Comparison of ENCODE assay signal across 22 mouse cellular contexts in the genomic region with DNA sequence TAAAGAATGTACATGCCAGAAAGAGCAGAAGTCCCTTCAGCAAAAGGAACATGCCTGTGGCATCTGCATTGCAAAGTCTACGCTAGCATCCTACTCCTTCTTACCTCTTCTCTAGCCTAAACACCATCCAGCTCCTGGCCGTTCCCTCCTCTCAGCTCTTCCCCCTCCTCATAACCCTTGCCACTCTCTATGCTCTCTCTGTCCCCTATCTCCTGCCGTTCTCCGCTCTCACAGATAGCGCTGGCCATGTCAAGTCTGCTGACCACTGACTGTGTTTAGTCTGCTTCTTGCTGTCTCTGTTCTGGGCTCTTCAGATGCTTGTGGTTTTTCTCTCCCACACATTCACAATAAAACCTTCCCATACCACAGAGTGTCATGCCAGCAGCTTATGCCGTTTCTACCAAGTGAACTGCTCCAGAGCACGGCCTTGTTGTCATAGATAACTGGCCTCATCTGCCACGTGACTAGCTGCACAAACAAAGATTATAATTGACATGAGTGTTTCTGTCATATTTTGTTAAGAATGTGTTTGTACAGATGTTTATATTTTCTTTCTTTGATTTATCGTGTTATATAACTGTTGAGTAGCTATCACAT.
A peak's percentile ranks its signal among the peaks of the same experiment; 100 is the strongest.
DNase-seq lines count a peak whose midpoint lies in the region; ATAC-seq and TF ChIP-seq lines count a peak whose summit lies in the region.
"Had no signal": no experiment of that assay in that cellular context is flagged by ENCODE, and none has a peak within 500 bp of the region (broad histone marks: within the 10 kb centered on the region; RNA-seq: fewer than 3 reads in every experiment).

No protein-coding gene starts in this region.

- H3K9me3 ChIP-seq in liver, embryonic 15.5 days (replicated peaks) = no peaks in the 10 kb centered on the region
- H3K9me3 ChIP-seq: embryonic facial prominence, embryonic 12.5 days; forebrain, embryonic 10.5 days; limb, embryonic 10.5 days had no signal

- peak overlapping the region; percentile 25 for H3K27ac ChIP-seq in liver, embryonic 15.5 days (replicated peaks)
- H3K27ac ChIP-seq in cerebellum, adult 2 months (ENCODE audit: insufficient read depth, low read length) = no peak overlapping the region
- H3K27ac ChIP-seq: embryonic facial prominence, embryonic 12.5 days; forebrain, embryonic 10.5 days; left cerebral cortex, adult 2 months; limb, embryonic 10.5 days; macrophage; stomach, postnatal 0 days had no signal

- H3K4me3 ChIP-seq in liver, embryonic 15.5 days (replicated peaks) = no peak overlapping the region
- H3K4me3 ChIP-seq in cerebellum, adult 2 months (replicated peaks; ENCODE audit: insufficient read depth, low read depth, low read length) = no peak overlapping the region
- H3K4me3 ChIP-seq: embryonic facial prominence, embryonic 12.5 days; forebrain, embryonic 10.5 days; heart, adult 2 months; left cerebral cortex, adult 2 months; limb, embryonic 10.5 days had no signal

- no peak for TF ChIP-seq POLR2A in cerebellum, adult 2 months (IDR thresholded peaks at IDR 0.05; ENCODE audit: borderline replicate concordance, insufficient read depth, low read length)

- TF ChIP-seq CTCF in cerebellum, adult 2 months (IDR thresholded peaks at IDR 0.05; ENCODE audit: borderline replicate concordance, insufficient read depth, low read depth, low read length) = no peak

- H3K36me3 ChIP-seq in liver, embryonic 15.5 days (replicated peaks) = no peaks in the 10 kb centered on the region
- H3K36me3 ChIP-seq: embryonic facial prominence, embryonic 12.5 days; forebrain, embryonic 10.5 days; limb, embryonic 10.5 days had no signal

- no peak overlapping the region for H3K9ac ChIP-seq in liver, embryonic 15.5 days
- H3K9ac ChIP-seq: embryonic facial prominence, embryonic 12.5 days; lung, embryonic 14.5 days had no signal

- no peaks in the 10 kb centered on the region for H3K27me3 ChIP-seq in liver, embryonic 15.5 days
- H3K27me3 ChIP-seq in cerebellum, adult 2 months (ENCODE audit: control insufficient read depth, insufficient read depth, low read length) = no peaks in the 10 kb centered on the region
- H3K27me3 ChIP-seq: CH12.LX; embryonic facial prominence, embryonic 12.5 days had no signal

- peak; percentile 69 for ATAC-seq in liver, embryonic 15.5 days (ENCODE audit: insufficient read depth)
- ATAC-seq: midbrain, embryonic 16.5 days had no signal

- peaks cover 26% of the 10 kb centered on the region for H3K4me1 ChIP-seq in liver, embryonic 15.5 days (replicated peaks)
- H3K4me1 ChIP-seq in cerebellum, adult 2 months (ENCODE audit: control insufficient read depth, insufficient read depth, low read length) = no peaks in the 10 kb centered on the region
- H3K4me1 ChIP-seq: limb, embryonic 10.5 days had no signal

- H3K4me2 ChIP-seq in liver, embryonic 15.5 days = peak overlapping the region; percentile 37
- H3K4me2 ChIP-seq: embryonic facial prominence, embryonic 12.5 days; lung, embryonic 14.5 days had no signal

- DNase-seq in ovary, postnatal 36 days (ENCODE audit: low spot score) = peak; percentile 17
- DNase-seq in ovary, postnatal 14 days (ENCODE audit: low spot score) = no peak
- peak; percentile 56 for DNase-seq in c-Kit-positive CD71-positive TER-119-positive erythroid progenitor cells, embryonic 14.5 days (ENCODE audit: low spot score)
- DNase-seq in cerebellum, adult 2 months = no peak
- no peak for DNase-seq in adrenal gland, postnatal 4 days (ENCODE audit: low spot score in 2 of 2)
- no peak for DNase-seq in kidney, postnatal 25 days
- DNase-seq: adrenal gland, postnatal 25 days; cerebellum, postnatal 36 days; heart, adult 2 months; heart, postnatal 36 days; kidney, adult 2 months; kidney, postnatal 14 days; lung, embryonic 14.5 days had no signal

- WGBS in liver, embryonic 15.5 days (ENCODE audit: insufficient replicate concordance) = 40% methylated on average over 9 of the region's 9 CpGs
- WGBS in cerebellum, adult 2 months = 69% methylated on average over 9 of the region's 9 CpGs

Comparison
In these comparisons a context has a peak if more than half of its experiments do, and no peak if none do; other contexts are left out.
1. DNase-seq: peak in ovary, postnatal 36 days (single experiment) and c-Kit-positive CD71-positive TER-119-positive erythroid progenitor cells, embryonic 14.5 days (single experiment); none in ovary, postnatal 14 days (single experiment), cerebellum, adult 2 months (0 of 2), adrenal gland, postnatal 4 days (0 of 2) and kidney, postnatal 25 days (0 of 2).